Mouse (Mus musculus) spleen, embryonic (tissue): ENCODE results near the gene Smcp.

ENCODE experiments used
- CTCF ChIA-PET: fragments of 350-600 bp; sonication (Branson Sonifier 250); formaldehyde crosslinking; loops from one replicate; lab custom pipeline; 2022; lab: Charles Lee

Gene Smcp

DNA sequence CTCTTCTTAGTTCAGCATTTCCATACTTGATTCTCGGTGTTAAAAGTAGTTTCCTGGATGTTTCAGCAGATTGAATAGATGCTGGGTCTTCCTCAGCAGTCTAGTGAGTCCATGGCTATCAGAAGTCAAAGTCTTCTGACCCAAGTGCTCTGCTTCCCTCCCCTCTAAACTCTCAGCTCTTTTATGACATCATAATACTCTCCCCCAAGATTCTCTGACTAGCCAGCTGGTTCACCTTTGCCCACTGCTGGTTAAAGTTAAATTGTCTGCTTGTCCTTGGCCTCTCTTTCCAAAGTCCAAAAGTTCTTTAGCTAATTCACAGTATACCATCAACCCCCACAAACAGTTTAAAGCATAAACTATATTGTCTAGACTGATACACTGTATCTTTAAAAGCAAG is at the start of gene Smcp:
Smcp (minus strand) TSS at position 140 of the 400 bp plus-strand sequence.
- CTCF ChIA-PET = no interaction called here

DNA sequence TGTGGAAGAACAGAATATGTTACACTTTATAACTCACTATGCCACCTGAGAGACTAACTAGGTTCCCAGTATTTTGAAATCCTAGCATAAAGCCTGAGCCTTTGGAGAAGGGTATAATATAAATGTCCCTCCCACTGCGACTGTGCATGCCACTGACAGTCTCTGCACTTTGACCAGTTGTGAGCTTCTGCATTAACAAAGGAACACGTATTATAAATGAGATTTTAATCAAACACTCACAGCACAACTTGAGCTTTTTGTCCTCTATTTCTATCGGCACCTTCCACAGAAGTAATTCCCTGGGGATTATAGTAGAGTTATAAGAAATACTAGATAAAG is 49.8 kb upstream of the Smcp start:
- CTCF ChIA-PET = no interaction called here

DNA sequence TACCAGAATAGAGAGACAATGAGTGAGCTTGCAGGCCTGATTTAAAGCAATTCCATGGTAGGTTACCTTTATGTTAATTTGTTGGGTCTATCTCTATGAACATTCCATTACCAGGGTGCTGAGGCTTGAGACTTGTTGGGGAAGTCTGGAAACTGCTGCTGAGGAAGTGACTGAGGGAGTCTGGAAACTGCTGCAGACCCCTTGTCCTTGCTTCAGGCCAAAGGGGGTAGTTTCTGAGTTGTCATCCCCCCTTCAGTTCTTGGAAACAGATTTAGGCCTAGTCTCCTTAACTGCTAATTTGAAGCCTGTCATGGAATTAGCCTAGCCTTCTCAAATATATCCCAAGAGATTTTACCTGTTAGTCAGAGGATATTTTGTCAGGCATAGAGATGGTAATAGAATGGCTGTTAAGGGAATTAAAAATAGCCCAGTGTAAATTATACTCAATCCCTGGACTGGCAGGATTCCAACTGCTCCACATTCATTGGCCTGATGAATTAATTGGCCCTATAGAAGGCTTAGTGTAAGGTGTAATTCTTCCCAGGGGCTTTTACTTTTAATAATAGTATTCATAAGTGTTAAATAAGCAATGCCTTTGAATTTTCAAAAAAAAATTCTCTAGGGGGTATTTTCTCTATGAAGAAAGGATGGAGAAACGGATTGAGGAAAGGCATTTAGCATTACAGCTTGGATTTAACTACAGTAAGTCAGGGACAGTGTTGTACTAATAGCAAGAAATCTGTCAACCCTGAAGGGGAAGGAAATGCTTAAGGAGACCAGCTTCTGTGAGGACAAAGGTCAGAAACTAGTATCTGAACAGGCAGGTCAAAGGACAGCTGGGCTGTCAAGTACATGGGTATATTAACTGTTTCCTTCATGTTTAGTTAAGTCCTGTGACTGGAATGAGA is 49.2 kb upstream of the Smcp start:
- CTCF ChIA-PET = no interaction called here

DNA sequence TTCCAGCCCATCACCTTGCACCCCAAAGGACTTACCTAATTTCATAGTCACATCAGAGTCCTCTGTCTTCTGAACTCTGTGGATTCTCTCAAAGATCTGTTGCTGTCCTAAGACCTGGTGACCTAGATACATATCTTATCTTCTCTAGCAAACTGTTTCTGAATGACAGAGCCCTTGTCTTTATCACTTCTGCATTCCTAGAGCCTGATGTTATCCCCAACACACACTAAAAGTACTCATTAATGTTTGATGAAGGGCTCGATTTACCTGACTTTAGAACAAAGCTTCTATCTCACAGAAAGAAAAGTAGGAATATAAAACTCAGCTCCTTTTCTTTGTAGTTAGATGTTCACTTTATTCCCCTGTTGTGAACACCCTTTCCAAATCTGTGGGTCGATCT is 32.8 kb upstream of the Smcp start, which contains the start of gene Lce6a:
Lce6a (minus strand) TSS at position 101 of the 400 bp plus-strand sequence.
- CTCF ChIA-PET = no interaction called here

DNA sequence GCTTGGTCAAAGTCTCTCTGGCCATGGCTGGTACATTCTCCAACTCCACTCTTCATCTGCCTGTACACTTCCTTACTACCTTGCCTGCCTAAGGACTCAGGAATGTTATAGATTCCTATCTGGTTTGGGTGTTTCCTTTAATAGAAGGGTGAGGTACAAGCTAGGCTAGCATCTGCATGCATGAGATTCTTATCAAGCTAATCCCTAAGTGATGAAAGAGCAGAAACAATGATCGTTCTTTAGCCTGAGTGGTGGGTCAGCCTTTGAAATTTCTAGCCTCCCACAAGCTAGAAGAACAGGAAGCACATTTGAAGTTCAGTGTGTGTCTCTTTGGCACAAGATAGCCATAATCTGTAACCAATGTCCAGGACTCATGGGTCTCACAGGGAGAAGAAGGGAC is 21.0 kb upstream of the Smcp start:
- CTCF ChIA-PET = no interaction called here

DNA sequence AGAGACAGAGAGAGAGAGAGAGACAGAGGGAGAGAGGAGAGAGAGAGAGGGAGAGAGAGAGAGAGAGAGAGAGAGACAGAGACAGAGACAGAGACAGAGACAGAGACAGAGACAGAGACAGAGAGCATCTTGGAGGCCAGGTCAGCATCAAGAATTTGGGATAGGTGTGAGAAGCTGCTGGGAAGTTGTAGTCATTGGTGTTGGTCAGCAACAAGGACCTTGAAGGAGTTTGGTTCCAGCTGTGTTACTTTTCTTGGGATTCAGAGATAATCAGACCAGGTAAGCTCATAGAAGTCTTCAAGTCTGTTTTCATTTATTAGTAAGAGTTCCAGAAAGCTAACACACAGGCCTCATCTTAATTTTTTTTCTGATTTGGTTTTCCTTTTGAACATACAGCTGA is 18.6 kb upstream of the Smcp start, which contains the start of gene 2210017I01Rik:
2210017I01Rik (minus strand) TSS at position 101 of the 400 bp plus-strand sequence.
- CTCF ChIA-PET = no interaction called here

DNA sequence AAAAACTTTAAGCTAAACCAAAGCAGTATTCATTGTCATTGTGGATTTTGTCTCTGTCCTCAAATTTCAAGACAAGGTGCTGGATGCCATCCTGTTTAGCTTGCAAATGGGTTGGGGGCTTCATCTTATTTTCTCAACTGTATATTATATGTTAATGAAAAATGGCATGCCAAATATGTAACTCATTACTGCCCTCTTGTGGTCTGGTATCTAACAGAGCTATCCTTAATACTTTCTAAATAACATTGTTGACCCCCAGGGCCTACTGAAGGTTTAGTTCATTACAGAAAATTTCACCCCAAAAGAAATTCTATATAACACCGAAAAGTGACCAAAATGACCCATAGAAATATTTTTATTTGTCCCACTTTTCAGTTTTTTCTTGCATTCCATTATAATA is 13.4 kb upstream of the Smcp start:
- CTCF ChIA-PET = no interaction called here

DNA sequence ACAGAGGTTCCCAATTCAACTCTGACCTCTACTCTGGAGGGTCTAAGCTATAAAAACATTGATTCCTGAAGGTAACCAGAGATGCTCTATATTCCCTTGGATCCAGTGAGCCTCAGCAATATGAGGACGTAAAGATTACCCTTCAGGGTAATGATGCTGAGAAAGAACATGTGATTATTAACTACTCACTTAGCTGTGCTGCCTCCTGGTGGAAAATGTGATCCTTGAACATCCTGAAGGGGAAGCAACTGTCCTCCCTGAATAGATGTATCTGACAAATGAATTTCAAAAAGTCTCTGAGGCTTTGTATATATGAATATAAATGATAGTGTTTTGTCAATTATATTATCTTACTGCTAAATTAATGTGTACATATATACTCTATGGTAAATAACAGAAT is 11.7 kb upstream of the Smcp start:
- CTCF ChIA-PET = no interaction called here

DNA sequence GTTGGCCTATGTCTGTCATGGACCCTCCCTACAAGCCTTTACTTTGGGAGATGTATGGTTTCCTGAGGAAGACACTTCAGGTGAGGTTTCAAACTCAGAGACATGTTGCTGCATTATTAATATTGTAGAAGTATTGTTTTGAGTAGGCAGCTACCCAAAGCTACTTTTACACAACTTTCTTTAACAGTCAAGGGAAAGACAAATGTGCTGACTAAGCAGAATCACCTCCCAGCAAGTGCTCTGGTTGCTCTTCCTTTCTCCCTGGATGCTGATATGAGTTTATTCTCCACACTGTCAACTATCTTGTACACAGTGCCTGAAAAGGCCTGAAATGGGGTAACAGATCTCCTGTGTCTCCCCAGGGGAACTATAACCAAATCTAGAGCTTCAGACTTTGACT is 11.2 kb upstream of the Smcp start:
- CTCF ChIA-PET = no interaction called here

DNA sequence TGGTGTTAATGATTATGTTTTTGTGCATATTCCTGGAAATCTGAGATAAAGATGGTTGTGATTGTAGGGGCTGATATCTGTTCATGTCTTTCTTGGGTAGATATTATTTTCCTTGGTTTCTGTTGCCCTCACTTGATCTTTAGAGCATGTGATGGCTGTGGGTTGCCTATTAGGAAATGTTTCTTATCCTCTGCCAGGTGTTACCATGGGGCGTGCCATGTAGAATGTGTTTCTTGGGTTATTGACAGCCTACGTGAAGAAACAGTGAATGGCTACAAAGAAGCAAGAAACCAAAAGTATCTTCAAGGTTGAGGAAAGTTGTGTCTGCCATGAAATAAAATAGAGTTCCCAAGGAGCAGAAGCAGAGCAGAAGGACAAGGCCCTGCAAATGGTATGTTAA is 9.6 kb upstream of the Smcp start:
- CTCF ChIA-PET = no interaction called here

DNA sequence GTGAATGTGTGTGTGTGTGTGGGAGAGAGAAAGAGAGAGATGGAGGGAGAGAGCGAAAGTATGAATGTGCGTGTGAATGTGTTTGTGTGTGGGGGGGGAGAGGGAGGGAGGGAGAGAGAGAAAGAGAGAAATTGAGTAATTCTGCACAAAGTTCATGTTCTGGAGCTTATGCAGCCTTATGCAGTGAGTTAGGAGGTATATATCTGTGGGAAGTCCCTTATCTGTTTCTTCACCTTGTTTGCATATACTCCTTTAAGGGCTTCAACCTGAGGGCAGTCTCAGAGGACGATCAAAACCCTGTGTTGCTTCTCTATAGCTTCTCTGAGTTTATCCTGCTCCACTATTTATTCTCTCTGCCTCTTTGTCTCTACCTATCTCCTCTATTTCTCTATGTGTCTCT is 1.6 kb downstream of the Smcp start:
- CTCF ChIA-PET = no interaction called here

DNA sequence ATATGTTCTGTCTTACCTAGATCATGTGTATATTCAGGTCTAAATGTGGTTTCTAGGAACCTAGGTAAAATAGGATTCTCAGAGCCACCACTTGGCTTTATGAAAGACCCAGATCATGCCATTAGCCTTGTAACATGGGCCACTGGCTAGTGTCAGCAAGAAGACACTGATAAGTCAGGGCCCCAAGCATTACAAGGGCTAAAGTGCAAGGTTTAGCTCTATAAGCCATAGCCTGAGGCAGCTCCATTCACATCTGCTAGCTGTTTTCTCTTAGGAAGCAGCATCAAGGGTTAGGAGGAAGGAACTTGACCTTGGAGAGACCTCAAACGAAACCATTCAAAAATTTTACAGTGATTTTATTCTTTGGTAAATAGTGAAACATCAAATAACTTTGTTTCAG is 3.7 kb downstream of the Smcp start:
- CTCF ChIA-PET = no interaction called here

DNA sequence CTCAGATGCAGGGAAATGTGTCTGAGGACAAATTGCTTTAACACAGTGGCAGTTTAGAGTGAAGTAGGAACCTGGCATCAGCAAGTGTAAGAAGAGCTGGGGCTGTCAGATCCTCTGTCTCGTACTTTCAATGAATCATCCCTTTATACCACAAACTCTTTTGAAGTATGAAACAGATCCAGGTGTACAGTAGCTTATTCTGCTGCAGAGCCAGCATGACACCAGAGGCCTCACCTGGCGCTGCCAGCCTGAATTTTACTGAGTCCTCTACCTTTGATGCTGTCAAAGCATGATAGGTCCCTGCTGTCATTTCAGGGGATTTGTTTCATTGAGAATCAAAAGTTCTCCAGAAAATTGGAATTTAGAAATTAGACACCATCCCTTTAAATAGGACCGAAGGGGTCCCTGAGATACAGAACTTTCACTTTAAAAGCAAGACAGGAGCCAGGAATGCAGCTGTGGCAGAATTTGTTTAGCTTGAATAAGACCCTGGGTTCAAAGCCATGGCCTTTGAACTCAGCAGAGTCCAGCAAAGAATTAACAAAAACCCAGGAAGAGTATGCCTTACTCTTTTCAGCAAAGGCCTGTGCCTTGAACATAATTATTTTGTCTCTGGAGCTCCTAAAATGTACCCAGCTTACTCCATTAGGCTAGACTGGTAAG is 5.5 kb downstream of the Smcp start:
- CTCF ChIA-PET = no interaction called here

DNA sequence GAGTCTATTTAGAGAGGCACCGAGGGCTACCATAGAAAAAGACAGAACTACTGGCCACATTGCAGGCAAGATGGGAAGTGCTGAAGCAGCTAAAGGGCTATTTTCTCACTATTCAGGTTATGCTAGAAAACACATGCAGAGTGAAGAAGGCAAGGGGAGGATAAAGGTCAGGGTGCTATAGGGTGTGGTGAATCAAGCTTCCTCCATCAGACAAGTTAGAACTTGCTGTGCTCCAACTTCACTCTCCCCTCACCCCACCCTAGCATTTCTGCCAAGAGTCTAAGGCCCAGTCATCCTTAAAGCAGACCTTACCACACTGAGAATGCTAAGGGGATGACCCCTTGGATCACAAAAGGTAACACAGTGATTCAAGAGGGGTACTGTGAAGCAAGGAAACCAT is 9.3 kb downstream of the Smcp start:
- CTCF ChIA-PET = no interaction called here

DNA sequence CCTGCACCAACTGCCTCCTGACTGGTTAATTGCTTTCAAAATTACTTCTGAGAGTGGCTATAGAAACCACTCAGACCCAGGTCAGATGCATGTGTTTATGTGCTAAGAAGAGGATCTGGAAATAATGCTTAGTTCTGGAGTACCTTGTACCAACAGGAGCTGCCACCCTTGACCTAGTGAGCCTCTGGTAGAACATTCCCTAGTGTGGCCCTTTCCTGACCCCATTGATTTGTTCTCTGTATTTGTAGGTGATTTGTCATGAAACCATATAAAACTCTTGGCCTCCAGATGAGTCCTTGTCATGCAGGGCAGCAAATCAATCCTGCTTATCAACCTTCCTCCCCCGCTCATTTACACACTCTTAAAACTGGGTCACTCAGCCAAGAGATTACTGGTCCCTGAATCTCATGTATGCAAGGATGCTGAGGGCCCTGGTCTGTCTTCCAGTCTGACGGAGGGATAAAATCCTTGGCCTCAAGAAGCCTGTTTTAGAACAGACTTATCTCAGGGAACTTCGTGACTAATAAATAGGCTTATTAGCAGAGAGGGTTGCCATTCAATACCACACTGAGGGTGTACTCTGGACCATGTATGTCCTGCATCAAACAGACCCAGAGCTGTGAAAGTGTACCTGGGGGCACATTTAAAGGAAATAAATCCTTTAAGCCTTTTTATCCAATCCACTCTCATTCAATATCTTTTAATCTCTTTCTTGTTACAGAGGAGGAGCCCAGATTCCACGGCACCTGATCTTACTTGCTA is 10.0 kb downstream of the Smcp start:
- CTCF ChIA-PET = no interaction called here

DNA sequence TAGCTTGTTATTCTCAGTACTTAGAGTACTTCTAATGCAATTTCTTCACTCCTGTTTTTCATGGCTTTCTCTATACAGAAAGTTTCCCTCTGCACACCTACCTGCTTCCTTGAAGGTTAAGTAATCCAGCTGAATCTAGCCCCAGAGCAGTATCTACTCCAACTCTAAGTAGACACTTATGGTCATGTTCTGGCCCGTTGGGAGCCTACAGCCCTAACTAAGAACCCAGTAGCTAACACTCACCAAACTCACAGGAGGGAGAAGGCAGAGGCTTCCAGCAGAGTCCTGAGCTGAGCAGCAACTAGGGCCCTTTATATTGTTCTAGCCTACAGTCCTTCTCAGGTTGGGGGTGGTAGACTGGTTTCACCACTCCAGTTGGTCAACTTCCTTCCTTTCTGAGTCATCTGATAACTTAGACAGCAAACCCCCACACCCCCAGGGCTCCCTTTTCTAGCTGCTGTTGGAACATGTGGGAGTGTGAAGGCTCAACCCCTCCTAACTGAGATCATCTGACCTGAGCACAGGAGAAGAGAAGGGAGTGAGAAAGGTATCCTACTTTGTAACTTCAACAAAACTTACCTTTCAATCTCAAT is 15.3 kb downstream of the Smcp start, which contains the start of gene Ivl:
Ivl (minus strand) TSS at position 287 of the 593 bp plus-strand sequence.
- CTCF ChIA-PET = no interaction called here

DNA sequence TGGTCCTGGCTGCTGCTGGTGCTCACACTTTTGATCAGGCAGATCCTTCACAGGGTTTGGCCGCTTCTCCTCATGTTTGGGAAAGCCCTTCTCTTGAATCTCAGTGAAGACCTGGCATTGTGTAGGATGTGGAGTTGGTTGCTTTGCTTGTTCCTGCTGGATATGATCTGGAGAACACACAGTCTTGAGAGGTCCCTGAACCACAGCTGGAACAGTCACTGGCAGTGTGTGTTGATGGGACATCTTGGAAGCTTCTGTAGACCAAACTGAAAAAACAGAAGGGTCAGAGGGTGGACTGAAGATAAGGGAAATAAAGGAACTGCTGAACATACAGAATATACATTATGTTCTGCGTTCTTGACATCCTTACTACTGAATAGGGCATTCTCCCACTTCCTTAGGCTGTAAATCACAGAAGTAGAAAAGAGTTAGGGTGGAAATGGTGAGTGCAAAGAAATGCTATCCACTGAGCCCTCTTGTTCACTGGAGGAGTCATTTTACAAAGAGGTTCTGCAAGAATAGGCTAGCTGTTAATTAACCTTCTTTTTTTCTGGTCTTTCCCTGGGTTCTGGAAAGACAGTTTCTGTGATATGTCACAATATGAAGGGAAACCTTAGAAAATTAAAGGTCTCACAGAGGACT is 16.2 kb downstream of the Smcp start:
- CTCF ChIA-PET = interaction anchor here (0.6 kb wide), 1 partner anchor 202 kb away, joined by 6 read pairs; no protein-coding TSS in a partner anchor

DNA sequence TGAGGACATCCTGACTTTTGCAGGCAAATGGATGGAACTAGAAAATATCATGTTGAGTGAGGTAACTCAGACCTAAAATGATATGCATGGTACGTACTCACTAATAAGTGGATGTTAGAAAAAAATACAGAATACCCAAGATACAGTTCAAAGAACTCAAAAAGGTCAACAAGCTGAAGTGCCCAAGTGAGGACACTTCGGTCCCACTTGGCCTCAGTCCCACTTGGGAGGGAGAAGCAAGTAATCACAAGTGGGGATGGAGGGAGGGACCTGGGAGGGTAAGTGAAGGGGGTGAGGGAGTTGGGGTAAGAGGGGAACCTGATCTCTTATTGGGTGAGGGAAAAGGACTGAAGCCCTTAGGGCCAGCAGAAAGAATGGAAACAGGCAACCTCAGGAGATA is 20.0 kb downstream of the Smcp start:
- CTCF ChIA-PET = no interaction called here

DNA sequence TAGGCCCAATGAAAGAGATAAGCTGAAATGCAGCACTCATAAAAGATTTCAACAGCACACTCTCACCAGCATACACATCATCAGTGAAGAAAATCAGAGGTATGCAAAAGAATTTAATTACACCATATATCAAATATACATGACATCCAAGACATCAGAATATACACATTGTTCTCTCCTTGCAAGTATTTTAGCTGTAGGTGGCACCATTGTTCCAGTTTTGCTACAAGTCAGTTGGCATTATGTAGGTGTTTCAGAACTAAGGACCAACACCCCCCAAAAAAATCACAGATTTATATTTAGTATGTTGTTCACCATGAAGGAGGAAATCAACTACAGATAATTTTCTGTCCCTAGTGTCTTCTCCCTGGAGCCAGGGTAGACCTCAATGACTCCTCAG is 23.4 kb downstream of the Smcp start:
- CTCF ChIA-PET = no interaction called here

DNA sequence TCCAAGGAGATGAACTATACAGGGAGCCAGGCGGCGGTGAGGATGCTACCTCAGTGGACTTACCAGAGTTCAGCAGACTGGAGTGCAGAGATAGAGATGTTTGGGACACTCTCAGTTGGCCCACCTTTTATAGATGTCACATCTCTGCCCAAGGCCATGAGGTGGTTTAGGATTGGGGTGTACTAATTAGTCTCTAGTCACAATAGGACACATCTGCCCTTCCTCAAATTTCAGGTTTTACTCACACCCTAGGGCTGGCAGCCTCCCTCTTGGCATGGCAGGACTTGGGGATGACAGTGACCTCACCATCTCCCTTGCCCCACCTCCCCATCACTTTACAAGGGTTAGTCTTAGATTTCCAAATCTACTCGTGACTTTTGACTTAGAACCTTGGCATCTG is 54.4 kb downstream of the Smcp start, which contains the start of gene 2310046K23Rik:
2310046K23Rik (minus strand) TSS at position 101 of the 400 bp plus-strand sequence.
- CTCF ChIA-PET = no interaction called here
